Mouse (Mus musculus): ENCODE data around the gene Cuta. TPM values are rescaled to one million over a fixed set of nuclear protein-coding genes. Genes with fewer than 3 reads are reported as not detected.

The Cuta gene
- polyA plus RNA-seq, 1 experiment from 2014 or later = 151 TPM

DNA sequence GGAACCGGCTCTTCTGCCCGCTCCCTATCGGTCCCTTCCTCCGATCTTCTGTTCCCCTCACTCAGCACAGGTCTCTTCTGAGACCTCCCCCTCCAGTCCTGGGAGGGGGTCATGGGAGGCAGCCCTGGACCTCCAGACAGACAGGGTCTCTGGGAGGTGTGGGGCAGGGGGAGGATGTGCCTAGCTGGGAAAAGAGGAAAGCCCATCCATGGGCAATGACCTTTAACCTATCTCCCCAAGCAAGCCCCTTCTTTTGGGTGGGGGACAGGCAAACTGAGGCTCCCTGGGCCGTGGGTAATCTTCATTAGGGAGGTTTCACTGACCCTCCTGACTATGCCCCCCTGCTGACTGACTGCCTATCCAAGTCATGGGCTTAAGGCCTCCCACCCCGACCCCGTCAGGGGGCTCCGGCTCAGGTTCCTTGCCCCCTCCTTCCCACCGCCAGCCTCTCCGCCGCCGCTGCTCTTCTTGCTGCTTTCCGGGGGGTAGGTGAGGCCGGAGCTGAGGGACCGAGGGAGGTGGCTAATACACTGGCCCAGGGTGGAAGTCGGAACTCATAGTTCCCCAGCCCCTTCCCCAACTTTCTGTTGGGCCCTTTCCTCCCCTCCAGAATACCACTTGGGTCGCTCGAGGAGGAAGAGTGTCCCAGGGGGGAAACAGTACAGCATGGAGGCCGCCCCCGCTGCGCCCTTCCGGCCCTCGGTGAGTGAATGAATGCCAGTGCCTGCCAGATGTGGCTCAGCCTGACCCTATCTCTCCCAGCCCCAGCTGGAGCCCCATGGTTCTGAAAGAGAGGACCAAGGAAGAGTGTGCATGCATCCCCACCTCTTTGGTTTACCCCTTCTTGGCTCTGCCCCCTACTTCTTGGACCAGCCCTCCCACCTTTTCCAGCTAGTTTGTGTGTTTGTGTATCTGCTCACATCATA, 12.8 kb upstream of the Cuta start:
- peak; percentile 23 for ATAC-seq (ENCODE audit: low FRiP score, low read depth)
- H3K9me3 ChIP-seq = no peaks in the 10 kb centered on the region
- 4% methylated on average over 23 of the region's 23 CpGs for WGBS
- H3K4me3 ChIP-seq = peak overlapping the region; percentile 40
- H3K27me3 ChIP-seq (replicated peaks) = peaks cover 6% of the 10 kb centered on the region; the same call in 1 of the 2 replicates
- peak overlapping the region; percentile 65 for H3K9ac ChIP-seq
- peak overlapping the region; percentile 100 for H3K4me2 ChIP-seq (replicated peaks)
- H3K27ac ChIP-seq = no peak overlapping the region; the same call in 1 of the 2 replicates
- H3K36me3 ChIP-seq = peaks cover 25% of the 10 kb centered on the region
- peaks cover 67% of the 10 kb centered on the region for H3K4me1 ChIP-seq

DNA sequence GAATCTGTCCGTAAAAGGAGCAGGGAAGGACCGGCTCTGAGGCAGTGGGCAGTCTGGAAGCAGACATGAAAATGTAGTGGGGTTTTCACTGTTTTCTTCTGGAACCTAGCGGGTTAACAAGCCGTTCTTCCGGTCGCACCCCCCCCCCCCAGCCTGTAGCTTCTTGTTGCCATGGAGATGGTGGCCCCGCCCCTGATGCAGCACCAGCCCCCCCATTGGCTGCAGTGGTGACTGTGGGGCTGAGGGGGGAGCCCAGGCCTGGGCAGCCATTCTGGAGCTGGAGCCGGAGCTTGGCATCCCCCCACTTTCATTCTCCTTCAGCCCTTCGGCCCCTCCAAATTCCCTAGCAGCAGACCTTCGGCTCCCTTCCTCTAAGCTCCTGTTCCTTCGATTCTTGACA, 12.0 kb upstream of the Cuta start:
- peak overlapping the region; percentile 65 for H3K9ac ChIP-seq
- H3K4me1 ChIP-seq = peaks cover 75% of the 10 kb centered on the region
- H3K4me2 ChIP-seq (replicated peaks) = peak overlapping the region; percentile 100
- H3K27me3 ChIP-seq (replicated peaks) = peaks cover 6% of the 10 kb centered on the region; the same call in 1 of the 2 replicates
- no peak overlapping the region; the same call in 1 of the 2 replicates for H3K27ac ChIP-seq
- H3K9me3 ChIP-seq = no peaks in the 10 kb centered on the region
- 0% methylated on average over 11 of the region's 11 CpGs for WGBS
- ATAC-seq (ENCODE audit: low FRiP score, low read depth) = peak; percentile 65; the same call in 1 of the 2 replicates
- peaks cover 18% of the 10 kb centered on the region for H3K36me3 ChIP-seq
- H3K4me3 ChIP-seq = peak overlapping the region; percentile 40

DNA sequence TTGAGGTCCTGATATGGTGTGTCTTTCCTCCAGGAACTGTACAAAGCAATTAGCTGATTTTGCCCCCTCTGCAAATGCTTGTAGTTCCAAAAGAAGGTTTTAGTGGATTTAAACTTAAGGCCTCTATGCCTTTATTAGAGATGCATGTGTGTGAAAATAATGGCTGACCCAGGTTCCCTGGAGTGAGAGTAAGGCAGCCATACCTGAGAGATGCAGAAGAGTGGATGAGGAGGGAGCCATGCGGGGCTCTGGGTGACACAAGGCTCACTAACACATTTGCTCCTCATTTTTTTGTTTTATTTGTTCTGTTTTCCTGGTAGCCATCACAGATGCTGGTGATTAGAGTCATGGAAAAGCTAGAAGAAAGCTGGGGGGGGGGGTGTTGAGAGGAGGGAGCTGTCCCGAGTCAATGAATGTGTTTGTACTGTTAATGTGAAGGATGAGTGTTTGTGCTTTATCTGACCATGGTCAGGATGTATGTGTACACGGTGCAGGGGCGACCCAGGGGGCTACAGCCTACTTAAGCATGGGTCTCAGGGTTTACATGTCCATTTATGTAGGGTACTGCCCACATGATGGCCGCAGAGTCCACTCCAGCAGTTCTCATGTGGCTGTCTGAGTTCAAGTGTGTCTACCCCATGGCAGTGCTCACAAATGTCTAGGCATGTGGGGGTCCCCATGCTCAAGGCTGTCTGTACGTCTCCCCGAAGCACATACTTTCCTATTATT, 11.4 kb upstream of the Cuta start:
- 40% methylated on average over 7 of the region's 7 CpGs for WGBS
- peaks cover 82% of the 10 kb centered on the region for H3K4me1 ChIP-seq
- H3K36me3 ChIP-seq = peaks cover 13% of the 10 kb centered on the region
- no peak overlapping the region for H3K27ac ChIP-seq
- ATAC-seq (ENCODE audit: low FRiP score, low read depth) = no peak
- H3K4me2 ChIP-seq (replicated peaks) = peak overlapping the region; percentile 100
- H3K4me3 ChIP-seq = peak overlapping the region; percentile 40
- no peaks in the 10 kb centered on the region for H3K9me3 ChIP-seq
- peaks cover 6% of the 10 kb centered on the region; the same call in 1 of the 2 replicates for H3K27me3 ChIP-seq (replicated peaks)
- peak overlapping the region; percentile 65 for H3K9ac ChIP-seq

DNA sequence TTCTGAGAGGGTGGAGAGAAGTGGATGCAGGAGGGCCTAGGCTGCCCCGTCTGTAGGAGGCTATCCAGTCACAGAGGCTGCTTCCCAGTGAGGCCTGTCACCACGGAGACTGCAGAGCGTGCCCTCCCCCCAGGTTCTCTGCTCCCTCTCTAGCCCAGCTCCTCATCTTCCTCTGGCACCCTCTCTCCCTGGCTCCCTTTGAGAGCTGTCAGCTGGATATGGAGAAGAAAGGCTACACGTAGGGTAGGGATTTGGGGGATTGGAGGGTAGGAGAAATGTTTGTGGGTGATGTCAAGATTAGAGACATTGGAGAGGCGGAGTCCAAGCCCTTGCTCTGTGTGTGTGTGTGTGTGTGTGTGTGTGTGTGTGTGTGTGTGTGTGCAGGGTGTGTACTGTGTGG, 10.5 kb upstream of the Cuta start:
- H3K9ac ChIP-seq = peak overlapping the region; percentile 26; the same call in 1 of the 2 replicates
- 41% methylated on average over 5 of the region's 5 CpGs for WGBS
- peaks cover 4% of the 10 kb centered on the region for H3K36me3 ChIP-seq
- peak overlapping the region; percentile 100 for H3K4me2 ChIP-seq (replicated peaks)
- no peak overlapping the region for H3K4me3 ChIP-seq
- no peak for ATAC-seq (ENCODE audit: low FRiP score, low read depth)
- no peak overlapping the region for H3K27ac ChIP-seq
- peaks cover 88% of the 10 kb centered on the region for H3K4me1 ChIP-seq
- H3K9me3 ChIP-seq = no peaks in the 10 kb centered on the region
- peaks cover 6% of the 10 kb centered on the region; the same call in 1 of the 2 replicates for H3K27me3 ChIP-seq (replicated peaks)

DNA sequence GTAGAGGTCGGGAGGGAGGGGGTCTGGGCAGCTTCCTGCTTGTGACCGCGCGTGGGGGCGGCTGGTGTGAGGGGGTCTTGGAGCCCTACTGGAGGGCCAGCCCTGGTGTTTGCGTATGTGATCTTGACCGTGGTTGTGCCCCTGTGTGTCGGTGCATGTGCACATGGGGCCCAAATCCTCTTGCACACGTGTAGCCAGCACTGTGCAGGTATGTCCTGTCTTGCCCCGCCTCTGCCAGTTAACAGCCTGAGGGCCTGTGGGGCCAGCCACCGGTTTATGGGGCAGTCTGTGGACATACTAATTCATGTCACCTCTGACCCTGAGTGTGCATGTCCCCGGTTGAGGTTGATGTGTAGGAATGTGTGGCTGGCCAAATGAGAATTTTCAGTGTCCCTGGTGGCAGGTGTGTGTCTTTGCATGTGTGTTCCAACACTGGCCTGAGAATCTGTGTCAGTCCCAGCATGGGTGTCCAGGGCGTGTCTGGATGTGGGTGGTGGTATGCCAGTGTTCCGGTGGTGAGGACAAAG, 9.7 kb upstream of the Cuta start:
- Histone ChIP-seq H3K4me3 (peak overlapping the region; percentile 83), H3K4me1 (peaks cover 88% of the 10 kb centered on the region), H3K36me3 (no peaks in the 10 kb centered on the region; the same call in 1 of the 2 replicates), H3K9ac (peak overlapping the region; percentile 90), H3K4me2 (replicated peaks) (peak overlapping the region; percentile 100), H3K27ac (no peak overlapping the region), H3K27me3 (replicated peaks) (peaks cover 6% of the 10 kb centered on the region; the same call in 1 of the 2 replicates), H3K9me3 (no peaks in the 10 kb centered on the region)
- 8% methylated on average over 13 of the region's 14 CpGs for WGBS
- 0 out of 2 replicates have a peak, but pooled peaks have one; percentile 30 for ATAC-seq (ENCODE audit: low FRiP score, low read depth)

DNA sequence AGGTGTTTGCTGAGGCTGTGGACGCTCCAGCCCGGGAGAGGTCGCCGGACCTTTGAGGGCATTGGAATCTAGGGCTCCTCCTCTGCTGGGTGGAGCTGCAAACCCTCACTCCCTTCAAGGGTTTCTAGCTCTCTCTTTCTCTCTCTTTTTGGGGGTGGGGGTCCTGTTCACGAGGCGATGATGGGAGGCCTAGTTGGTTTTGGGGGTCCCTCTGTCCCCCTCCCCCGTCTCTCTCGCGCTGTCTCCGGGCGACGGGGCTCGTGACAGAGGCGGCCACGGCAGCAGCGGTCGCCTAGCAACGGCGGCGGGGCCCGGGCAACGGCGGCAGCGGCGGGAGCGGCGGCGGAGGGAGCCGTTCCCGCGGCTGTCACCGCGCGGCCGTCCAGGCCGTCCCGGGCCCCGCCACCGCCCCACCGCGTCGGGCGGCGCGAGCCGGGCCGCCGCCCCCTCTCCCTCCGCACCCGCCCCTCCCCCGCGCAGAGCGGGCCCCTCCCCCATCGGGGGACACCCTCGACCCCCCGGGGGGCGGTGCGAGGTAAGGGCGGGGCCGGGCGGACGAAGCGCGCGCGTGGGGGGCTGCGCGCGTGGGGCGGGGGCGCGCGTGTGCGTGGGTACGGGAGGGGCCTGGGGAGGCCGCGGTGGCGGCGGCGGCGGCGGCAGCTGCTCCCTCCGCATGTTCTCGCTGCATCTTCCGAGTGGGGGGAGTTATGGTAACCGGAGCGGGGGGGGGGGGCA, 9.1 kb upstream of the Cuta start:
- 1% methylated on average over 67 of the region's 87 CpGs for WGBS
- Histone ChIP-seq H3K27me3 (replicated peaks) (peaks cover 6% of the 10 kb centered on the region; the same call in 1 of the 2 replicates), H3K9me3 (no peaks in the 10 kb centered on the region), H3K4me2 (replicated peaks) (peak overlapping the region; percentile 100), H3K27ac (peak overlapping the region; percentile 81), H3K36me3 (no peaks in the 10 kb centered on the region; the same call in 1 of the 2 replicates), H3K4me3 (peak overlapping the region; percentile 83), H3K9ac (peak overlapping the region; percentile 90), H3K4me1 (peaks cover 82% of the 10 kb centered on the region)
- no peak for ATAC-seq (ENCODE audit: low FRiP score, low read depth)

DNA sequence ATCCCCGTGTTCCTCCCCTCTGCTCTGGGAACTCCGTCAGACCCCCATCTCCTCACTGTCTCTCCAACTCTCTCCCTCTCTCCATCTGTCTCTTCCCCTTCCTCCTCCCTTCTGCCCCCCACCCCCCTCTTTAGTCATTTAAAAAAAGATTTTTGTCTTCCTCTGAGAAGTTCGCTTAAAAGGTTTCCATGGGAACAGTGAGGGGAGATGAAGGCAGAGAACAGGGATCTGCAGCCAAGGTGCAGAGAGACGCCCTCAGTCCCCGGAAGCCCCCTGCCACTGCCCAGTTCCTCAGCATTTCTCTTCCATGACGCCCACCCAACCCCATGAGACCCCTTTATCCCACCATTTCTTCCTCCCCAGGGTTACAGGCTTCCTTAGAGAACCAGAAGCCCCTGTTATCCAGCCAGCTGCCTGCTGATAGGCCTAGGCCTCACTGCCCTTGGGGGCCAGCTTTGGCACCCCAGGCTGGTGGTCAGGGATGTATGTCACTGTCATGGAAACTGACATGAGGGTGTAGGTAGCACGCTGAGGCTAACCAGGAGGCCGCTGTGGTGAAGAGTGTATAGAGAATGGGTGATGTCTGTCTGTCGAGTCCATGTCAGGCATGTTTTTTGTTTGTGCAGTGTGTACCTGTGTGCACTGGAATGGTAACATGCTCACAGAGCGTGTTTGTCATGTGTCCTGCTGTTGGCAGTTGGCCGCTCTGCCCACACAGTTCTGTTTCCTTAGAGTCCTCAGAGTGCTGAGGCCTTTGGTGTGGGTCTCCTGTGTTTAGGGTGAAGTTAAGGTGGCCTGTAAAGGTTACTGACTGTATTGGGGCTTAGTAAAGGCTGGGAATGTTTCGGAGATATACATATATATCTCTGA, 8.1 kb upstream of the Cuta start:
- Histone ChIP-seq H3K36me3 (no peaks in the 10 kb centered on the region; the same call in 1 of the 2 replicates), H3K4me1 (peaks cover 76% of the 10 kb centered on the region), H3K9me3 (no peaks in the 10 kb centered on the region), H3K4me2 (replicated peaks) (peak overlapping the region; percentile 83), H3K27ac (no peak overlapping the region), H3K9ac (0 out of 2 replicates have a peak overlapping the region, but pooled peaks have one; percentile 22), H3K4me3 (no peak overlapping the region), H3K27me3 (replicated peaks) (no peaks in the 10 kb centered on the region)
- WGBS = 36% methylated on average over 12 of the region's 12 CpGs
- no peak for ATAC-seq (ENCODE audit: low FRiP score, low read depth)

DNA sequence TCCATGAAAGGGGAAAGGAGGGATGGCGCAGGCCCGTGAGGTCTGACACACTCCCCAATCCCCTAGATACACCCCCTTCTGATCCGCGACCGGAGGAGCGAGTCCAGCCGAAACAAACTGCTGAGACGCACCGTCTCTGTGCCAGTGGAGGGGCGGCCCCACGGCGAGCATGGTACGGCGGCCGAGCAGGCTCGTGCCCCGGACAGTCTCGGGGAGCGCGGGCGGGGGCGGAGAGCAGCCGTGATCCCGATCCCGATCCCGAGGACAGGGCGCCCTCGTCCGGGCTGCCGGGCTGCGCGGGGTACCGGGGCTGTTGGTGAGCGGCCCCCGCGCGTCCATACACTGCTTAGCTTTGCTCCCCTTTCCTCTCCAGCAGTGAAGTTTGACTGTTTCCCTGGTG, 7.2 kb upstream of the Cuta start:
- Histone ChIP-seq H3K9me3 (no peaks in the 10 kb centered on the region), H3K4me2 (replicated peaks) (peak overlapping the region; percentile 83), H3K4me1 (peaks cover 76% of the 10 kb centered on the region), H3K27ac (peak overlapping the region; percentile 26; the same call in 1 of the 2 replicates), H3K4me3 (peak overlapping the region; percentile 37), H3K36me3 (no peaks in the 10 kb centered on the region; the same call in 1 of the 2 replicates), H3K27me3 (replicated peaks) (no peaks in the 10 kb centered on the region), H3K9ac (peak overlapping the region; percentile 64)
- no peak for ATAC-seq (ENCODE audit: low FRiP score, low read depth)
- 0% methylated on average over 37 of the region's 37 CpGs for WGBS

DNA sequence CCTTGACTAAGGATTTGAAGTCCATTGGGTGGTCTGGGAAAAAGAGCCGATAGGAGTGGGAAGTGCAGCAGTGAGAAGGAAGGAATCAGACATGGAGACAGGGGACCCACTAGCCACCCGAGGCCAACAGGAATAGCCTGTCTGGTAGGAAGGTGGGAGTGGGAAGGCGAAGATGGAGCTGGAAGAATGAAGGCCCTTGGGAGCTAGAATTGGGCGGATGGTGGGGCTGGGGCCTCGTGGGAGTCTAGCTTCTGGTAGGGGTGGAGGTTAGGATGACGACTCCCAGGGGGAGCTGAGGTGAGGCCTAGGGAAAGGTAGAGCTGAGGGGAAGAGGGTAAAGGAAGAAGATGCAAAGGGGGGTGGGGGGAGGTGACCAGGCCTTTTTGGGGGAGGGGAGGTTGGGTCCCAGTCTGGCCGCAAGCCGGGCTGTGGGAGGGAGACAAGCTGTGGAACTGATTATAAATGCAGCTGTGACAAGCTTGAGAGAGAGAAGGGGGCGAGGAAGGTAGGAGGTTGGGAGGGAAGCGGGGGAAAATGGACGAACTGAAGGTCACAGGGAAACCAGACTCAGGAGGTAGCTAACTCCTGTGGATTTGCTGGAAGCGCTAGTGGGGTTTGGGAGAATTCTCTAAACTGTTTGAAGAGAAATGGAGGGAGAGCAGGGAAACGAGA, 6.6 kb upstream of the Cuta start:
- H3K27ac ChIP-seq = peak overlapping the region; percentile 26; the same call in 1 of the 2 replicates
- WGBS = 23% methylated on average over 13 of the region's 13 CpGs
- H3K4me1 ChIP-seq = peaks cover 76% of the 10 kb centered on the region
- H3K4me3 ChIP-seq = peak overlapping the region; percentile 37
- peak overlapping the region; percentile 83 for H3K4me2 ChIP-seq (replicated peaks)
- no peaks in the 10 kb centered on the region for H3K27me3 ChIP-seq (replicated peaks)
- ATAC-seq (ENCODE audit: low FRiP score, low read depth) = no peak
- no peaks in the 10 kb centered on the region; the same call in 1 of the 2 replicates for H3K36me3 ChIP-seq
- no peaks in the 10 kb centered on the region for H3K9me3 ChIP-seq
- H3K9ac ChIP-seq = peak overlapping the region; percentile 64

DNA sequence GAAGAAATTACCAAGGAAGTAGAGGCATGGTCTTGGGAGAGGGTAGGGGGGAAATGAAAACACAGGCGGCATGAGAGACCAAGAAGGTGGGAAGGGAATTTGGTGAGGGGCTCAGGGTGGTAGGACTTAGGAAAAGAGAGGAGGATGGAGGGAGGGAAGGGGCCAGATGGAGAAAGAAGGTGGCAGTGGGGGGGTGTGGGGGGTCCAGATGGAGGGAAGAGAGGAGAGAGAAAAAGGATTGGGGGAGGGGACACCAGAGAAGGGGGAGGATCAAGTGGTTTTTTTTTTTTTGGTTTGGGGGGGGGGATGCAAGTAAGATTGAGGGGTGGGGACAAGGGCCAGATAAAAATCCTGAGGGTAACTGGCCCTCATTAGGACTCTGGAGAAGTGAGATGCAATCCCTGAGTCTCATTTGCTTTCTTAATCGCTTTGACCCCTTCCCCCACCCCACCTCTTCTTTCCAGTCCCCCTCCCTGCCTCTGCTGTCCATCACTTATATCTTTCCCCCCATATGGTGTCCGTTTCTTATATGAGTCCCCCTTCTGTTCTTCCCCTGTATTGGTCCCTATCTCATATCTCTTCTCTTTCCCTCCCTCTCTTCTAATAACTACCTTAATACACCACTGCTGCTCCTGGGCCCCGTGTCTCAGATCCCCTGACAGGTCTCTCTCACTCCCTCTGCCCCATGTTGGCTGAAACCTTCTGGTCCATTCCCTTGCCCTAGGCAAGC, 2.6 kb upstream of the Cuta start:
- Histone ChIP-seq H3K9me3 (no peaks in the 10 kb centered on the region), H3K36me3 (peaks cover 5% of the 10 kb centered on the region), H3K4me3 (peak overlapping the region; percentile 52), H3K9ac (peak overlapping the region; percentile 90), H3K27me3 (replicated peaks) (no peaks in the 10 kb centered on the region), H3K4me2 (replicated peaks) (peak overlapping the region; percentile 77), H3K4me1 (peaks cover 66% of the 10 kb centered on the region), H3K27ac (peak overlapping the region; percentile 79; the same call in 1 of the 2 replicates)
- ATAC-seq (ENCODE audit: low FRiP score, low read depth) = no peak
- 17% methylated on average over 4 of the region's 4 CpGs for WGBS
